Mouse (Mus musculus): Measurements from ENCODE around the gene Slc22a13. TPM values are rescaled to one million over a fixed set of nuclear protein-coding genes. Genes with fewer than 3 reads are reported as not detected.

Gene Slc22a13
- total RNA-seq, 4 experiments from 2014 or later, result not detected

Other genes starting within 250 kb of the Slc22a13 start
- gene Vill, start 156.3 kb downstream of the Slc22a13 start, total RNA-seq (2022), result 1 to 10 TPM in 3 of 4 experiments, under 1 TPM in 1; 0.99 to 4.4 (median 3.1) TPM
- 10 to 100 TPM in 3 of 4 experiments, 1 to 10 TPM in 1; 9.7 to 13.7 (median 12.2) TPM for gene Plcd1, start 115.6 kb downstream of the Slc22a13 start, total RNA-seq (2022)
- gene Dlec1, start 106.6 kb downstream of the Slc22a13 start, total RNA-seq (2022), result 10 to 100 TPM in 1 of 4 experiments, 1 to 10 TPM in 3; 2.9 to 10.3 (median 3.9) TPM
- gene Acaa1b, start 52.0 kb downstream of the Slc22a13 start, total RNA-seq (2022), result 1 to 10 TPM in 3 of 4 experiments, under 1 TPM in 1; 1.00 to 2.0 (median 1.5) TPM
- gene Gm47289, start 49.9 kb downstream of the Slc22a13 start, total RNA-seq (2022), result not detected
- 10 to 100 TPM; 33.8 to 37.9 (median 35.9) TPM for gene Oxsr1, start 113.3 kb upstream of the Slc22a13 start, total RNA-seq (2022)
- 10 to 100 TPM; 63.2 to 84.2 (median 72.6) TPM for gene Acaa1a, start 130.6 kb upstream of the Slc22a13 start, total RNA-seq (2022)
- 10 to 100 TPM in 1 of 4 experiments, 1 to 10 TPM in 3; 5.7 to 11.3 (median 8.1) TPM for gene Myd88, start 132.3 kb upstream of the Slc22a13 start, total RNA-seq (2022)
- 1 to 10 TPM; 4.8 to 7.5 (median 5.5) TPM for gene Xylb, start 148.3 kb upstream of the Slc22a13 start, total RNA-seq (2022)
- gene Slc22a14, start 156.5 kb upstream of the Slc22a13 start, total RNA-seq (2022), result under 1 TPM in 1 of 4 experiments, not detected in 3; 0.20 TPM
- 10 to 100 TPM; 10.6 to 14.9 (median 13.3) TPM for gene Acvr2b, start 193.0 kb upstream of the Slc22a13 start, total RNA-seq (2022)
- gene Exog, start 235.8 kb upstream of the Slc22a13 start, total RNA-seq (2022), result 10 to 100 TPM; 17.2 to 24.9 (median 19.0) TPM

Data from layer of hippocampus, adult 8-10 months (tissue).